Comparison of ENCODE assay signal across 21 mouse cellular contexts in the genomic region with DNA sequence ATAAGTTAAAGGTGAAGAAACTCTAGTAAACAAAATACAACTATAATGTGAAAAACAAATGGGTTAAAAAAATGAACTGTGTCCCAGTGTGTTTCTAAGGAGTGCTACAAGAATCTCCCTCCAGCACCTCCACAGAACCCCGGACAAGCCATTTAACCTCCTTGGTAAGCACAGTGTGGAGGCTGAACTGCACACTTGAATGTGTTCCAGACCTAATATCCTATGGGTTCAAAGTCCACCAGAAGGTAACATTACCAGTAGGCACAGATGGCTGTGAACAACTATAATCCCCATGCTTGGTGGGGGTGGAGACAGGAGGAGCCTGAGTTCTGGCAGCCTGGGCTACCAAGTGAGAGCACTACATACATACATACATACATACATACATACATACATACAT. TPM values are rescaled to one million over a fixed set of nuclear protein-coding genes. Genes with fewer than 3 reads are reported as not detected.
A peak's percentile ranks its signal among the peaks of the same experiment; 100 is the strongest.
DNase-seq lines count a peak whose midpoint lies in the region; ATAC-seq and TF ChIP-seq lines count a peak whose summit lies in the region.
"Had no signal": no experiment of that assay in that cellular context is flagged by ENCODE, and none has a peak within 500 bp of the region (broad histone marks: within the 10 kb centered on the region; RNA-seq: fewer than 3 reads in every experiment).

No protein-coding gene starts in this region.

- no peak for TF ChIP-seq CTCF in liver, postnatal 0 days (IDR thresholded peaks at IDR 0.05; ENCODE audit: low read depth)

- no peak overlapping the region for H3K4me2 ChIP-seq in hindbrain, embryonic 13.5 days
- H3K4me2 ChIP-seq in hindbrain, embryonic 11.5 days (replicated peaks; ENCODE audit: low read depth, low read length), result no peak overlapping the region
- H3K4me2 ChIP-seq in liver, embryonic 15.5 days, result no peak overlapping the region
- H3K4me2 ChIP-seq in intestine, embryonic 14.5 days (ENCODE audit: low read length), result no peak overlapping the region
- no peak overlapping the region for H3K4me2 ChIP-seq in liver, postnatal 0 days (ENCODE audit: low read depth, low read length)
- H3K4me2 ChIP-seq: embryonic facial prominence, embryonic 15.5 days had no signal

- no peak overlapping the region for H3K4me3 ChIP-seq in hindbrain, embryonic 13.5 days
- H3K4me3 ChIP-seq in hindbrain, embryonic 11.5 days (ENCODE audit: low read depth, low read length), result no peak overlapping the region
- H3K4me3 ChIP-seq in liver, embryonic 15.5 days (replicated peaks), result no peak overlapping the region
- H3K4me3 ChIP-seq in intestine, embryonic 14.5 days (ENCODE audit: low read depth, low read length), result no peak overlapping the region
- no peak overlapping the region for H3K4me3 ChIP-seq in liver, postnatal 0 days (ENCODE audit: low read depth, low read length)
- H3K4me3 ChIP-seq: embryonic facial prominence, embryonic 15.5 days; heart, embryonic 10.5 days; megakaryocyte, embryonic 14.5 days had no signal

- ATAC-seq in hindbrain, embryonic 13.5 days (ENCODE audit: low FRiP score), result no peak
- ATAC-seq in hindbrain, embryonic 11.5 days (ENCODE audit: low FRiP score), result no peak
- 0 out of 2 replicates have a peak, but pooled peaks have one; percentile 31 for ATAC-seq in liver, embryonic 15.5 days (ENCODE audit: insufficient read depth)
- ATAC-seq in intestine, embryonic 14.5 days (replicated peaks; ENCODE audit: low FRiP score, low TSS enrichment, low read depth), result peak; percentile 62
- ATAC-seq in liver, postnatal 0 days, result peak; percentile 70

- TF ChIP-seq EP300 in liver, postnatal 0 days (IDR thresholded peaks at IDR 0.05; ENCODE audit: low read depth), result no peak

- H3K9ac ChIP-seq in hindbrain, embryonic 13.5 days, result no peak overlapping the region
- H3K9ac ChIP-seq in hindbrain, embryonic 11.5 days (ENCODE audit: low read depth, low read length), result no peak overlapping the region
- H3K9ac ChIP-seq in liver, embryonic 15.5 days, result no peak overlapping the region
- no peak overlapping the region for H3K9ac ChIP-seq in intestine, embryonic 14.5 days (ENCODE audit: low read length)
- no peak overlapping the region; the same call in 1 of the 2 replicates for H3K9ac ChIP-seq in liver, postnatal 0 days (replicated peaks)
- H3K9ac ChIP-seq: embryonic facial prominence, embryonic 15.5 days had no signal

- 79% methylated on average over 1 of the region's 1 CpGs for WGBS in hindbrain, embryonic 13.5 days
- WGBS in hindbrain, embryonic 11.5 days, result 96% methylated on average over 1 of the region's 1 CpGs
- 67% methylated on average over 1 of the region's 1 CpGs for WGBS in liver, embryonic 15.5 days (ENCODE audit: insufficient replicate concordance)
- WGBS in intestine, embryonic 14.5 days, result 66% methylated on average over 1 of the region's 1 CpGs
- 56% methylated on average over 1 of the region's 1 CpGs for WGBS in liver, postnatal 0 days (ENCODE audit: insufficient replicate concordance)

- H3K27me3 ChIP-seq in hindbrain, embryonic 13.5 days, result no peaks in the 10 kb centered on the region
- no peaks in the 10 kb centered on the region for H3K27me3 ChIP-seq in hindbrain, embryonic 11.5 days (ENCODE audit: control insufficient read depth, insufficient read depth, low read length)
- H3K27me3 ChIP-seq in liver, embryonic 15.5 days, result no peaks in the 10 kb centered on the region
- H3K27me3 ChIP-seq in intestine, embryonic 14.5 days (replicated peaks; ENCODE audit: control insufficient read depth, insufficient read depth, low read length), result no peaks in the 10 kb centered on the region
- H3K27me3 ChIP-seq in liver, postnatal 0 days (ENCODE audit: insufficient read depth, low read length), result no peaks in the 10 kb centered on the region
- H3K27me3 ChIP-seq: embryonic facial prominence, embryonic 15.5 days; megakaryocyte, embryonic 14.5 days had no signal

- H3K36me3 ChIP-seq in hindbrain, embryonic 13.5 days, result peaks cover 2% of the 10 kb centered on the region; the same call in 1 of the 2 replicates
- no peaks in the 10 kb centered on the region for H3K36me3 ChIP-seq in hindbrain, embryonic 11.5 days (ENCODE audit: control insufficient read depth, insufficient read depth, low read length)
- 0 out of 2 replicates have a peak, but pooled peaks cover 6% of the 10 kb centered on the region for H3K36me3 ChIP-seq in liver, embryonic 15.5 days (replicated peaks)
- peaks cover 6% of the 10 kb centered on the region; the same call in 1 of the 2 replicates for H3K36me3 ChIP-seq in intestine, embryonic 14.5 days (ENCODE audit: control insufficient read depth, insufficient read depth, low read length)
- peaks cover 9% of the 10 kb centered on the region; the same call in 1 of the 2 replicates for H3K36me3 ChIP-seq in liver, postnatal 0 days (replicated peaks; ENCODE audit: insufficient read depth, low read length)
- H3K36me3 ChIP-seq: embryonic facial prominence, embryonic 15.5 days had no signal

- no peaks in the 10 kb centered on the region for H3K9me3 ChIP-seq in hindbrain, embryonic 13.5 days
- no peaks in the 10 kb centered on the region for H3K9me3 ChIP-seq in hindbrain, embryonic 11.5 days (ENCODE audit: control insufficient read depth, low read length)
- no peaks in the 10 kb centered on the region for H3K9me3 ChIP-seq in liver, embryonic 15.5 days (replicated peaks)
- H3K9me3 ChIP-seq in intestine, embryonic 14.5 days (ENCODE audit: control insufficient read depth, low read length), result no peaks in the 10 kb centered on the region
- H3K9me3 ChIP-seq in liver, postnatal 0 days (ENCODE audit: low read length), result no peaks in the 10 kb centered on the region
- H3K9me3 ChIP-seq: embryonic facial prominence, embryonic 15.5 days; heart, embryonic 10.5 days; megakaryocyte, embryonic 14.5 days had no signal

- peaks cover 36% of the 10 kb centered on the region for H3K4me1 ChIP-seq in hindbrain, embryonic 13.5 days (replicated peaks)
- no peaks in the 10 kb centered on the region; the same call in 1 of the 2 replicates for H3K4me1 ChIP-seq in hindbrain, embryonic 11.5 days (replicated peaks; ENCODE audit: control insufficient read depth, insufficient read depth, low read length)
- H3K4me1 ChIP-seq in liver, embryonic 15.5 days (replicated peaks), result peaks cover 57% of the 10 kb centered on the region
- H3K4me1 ChIP-seq in intestine, embryonic 14.5 days (replicated peaks; ENCODE audit: control insufficient read depth, insufficient read depth, low read length), result peaks cover 32% of the 10 kb centered on the region
- peaks cover 50% of the 10 kb centered on the region for H3K4me1 ChIP-seq in liver, postnatal 0 days (ENCODE audit: insufficient read depth)

- no peak for DNase-seq in hindbrain, embryonic 11.5 days (ENCODE audit: low spot score)
- no peak for DNase-seq in liver
- no peak for DNase-seq in intestine, embryonic 14.5 days (ENCODE audit: low spot score)
- DNase-seq in liver, postnatal 0 days, result no peak
- no peak for DNase-seq in testis, postnatal 10 days (ENCODE audit: low spot score)
- DNase-seq in yolk sac, embryonic 10.5 days (ENCODE audit: low spot score), result no peak
- DNase-seq: adrenal gland, postnatal 25 days; cerebellum, adult 2 months; gastrocnemius, postnatal 14 days; heart, postnatal 14 days; kidney, postnatal 10 days; layer of hippocampus, adult 9-11 months; lung, postnatal 14 days; right cerebral cortex, postnatal 4 days; thymus, adult 2 months had no signal

- peak overlapping the region; percentile 48; the same call in 1 of the 2 replicates for H3K27ac ChIP-seq in hindbrain, embryonic 13.5 days
- no peak overlapping the region for H3K27ac ChIP-seq in hindbrain, embryonic 11.5 days (ENCODE audit: low read depth, low read length)
- no peak overlapping the region for H3K27ac ChIP-seq in liver, embryonic 15.5 days (replicated peaks)
- 0 out of 2 replicates have a peak overlapping the region, but pooled peaks have one; percentile 5 for H3K27ac ChIP-seq in intestine, embryonic 14.5 days (ENCODE audit: low read depth)
- H3K27ac ChIP-seq in liver, postnatal 0 days (ENCODE audit: low read depth), result peak overlapping the region; percentile 55

RNA-seq across cellular contexts. Expression of gene Naif1, which starts 9.6 kb away (rescaled TPM):
- polyA plus RNA-seq in hindbrain, embryonic 13.5 days (2015; fragmentation: Nextera tagmentation; extraction: Ambion mirVana), result 5.1 and 5.9 TPM in 2 replicates
- polyA plus RNA-seq in hindbrain, embryonic 11.5 days (2014; fragmentation: Nextera tagmentation; extraction: Ambion mirVana), result 5.2 and 6.0 TPM in 2 replicates
- polyA plus RNA-seq in liver, embryonic 15.5 days (2015; fragmentation: Nextera tagmentation; extraction: Ambion mirVana), result 2.4 TPM in 2 replicates
- 5.8 and 6.0 TPM in 2 replicates for polyA plus RNA-seq in intestine, embryonic 14.5 days (2014; fragmentation: Nextera tagmentation; extraction: Ambion mirVana)
- 1.6 and 1.8 TPM in 2 replicates for polyA plus RNA-seq in liver, postnatal 0 days (2015; fragmentation: Nextera tagmentation; extraction: Ambion mirVana)

RNA-seq across cellular contexts. Expression of gene Slc25a25, which starts 10.6 kb away (rescaled TPM):
- 46.2 and 50.1 TPM in 2 replicates for polyA plus RNA-seq in hindbrain, embryonic 13.5 days (2015; fragmentation: Nextera tagmentation; extraction: Ambion mirVana)
- polyA plus RNA-seq in hindbrain, embryonic 11.5 days (2014; fragmentation: Nextera tagmentation; extraction: Ambion mirVana), result 19.5 and 28.4 TPM in 2 replicates
- polyA plus RNA-seq in liver, embryonic 15.5 days (2015; fragmentation: Nextera tagmentation; extraction: Ambion mirVana), result 9.6 and 10.4 TPM in 2 replicates
- polyA plus RNA-seq in intestine, embryonic 14.5 days (2014; fragmentation: Nextera tagmentation; extraction: Ambion mirVana), result 17.8 and 18.2 TPM in 2 replicates
- 32.4 and 36.9 TPM in 2 replicates for polyA plus RNA-seq in liver, postnatal 0 days (2015; fragmentation: Nextera tagmentation; extraction: Ambion mirVana)

RNA-seq across cellular contexts. Expression of gene Ptges2, which starts 44.9 kb away (rescaled TPM):
- 41.2 and 41.3 TPM in 2 replicates for polyA plus RNA-seq in hindbrain, embryonic 13.5 days (2015; fragmentation: Nextera tagmentation; extraction: Ambion mirVana)
- 30.2 and 30.8 TPM in 2 replicates for polyA plus RNA-seq in hindbrain, embryonic 11.5 days (2014; fragmentation: Nextera tagmentation; extraction: Ambion mirVana)
- polyA plus RNA-seq in liver, embryonic 15.5 days (2015; fragmentation: Nextera tagmentation; extraction: Ambion mirVana), result 12.0 and 12.2 TPM in 2 replicates
- polyA plus RNA-seq in intestine, embryonic 14.5 days (2014; fragmentation: Nextera tagmentation; extraction: Ambion mirVana), result 36.4 and 37.0 TPM in 2 replicates
- polyA plus RNA-seq in liver, postnatal 0 days (2015; fragmentation: Nextera tagmentation; extraction: Ambion mirVana), result 13.8 and 15.7 TPM in 2 replicates

RNA-seq across cellular contexts. Expression of gene Lcn2, which starts 52.6 kb away (rescaled TPM):
- polyA plus RNA-seq in hindbrain, embryonic 13.5 days (2015; fragmentation: Nextera tagmentation; extraction: Ambion mirVana), result 1.0 TPM in 1 of 2 replicates, not detected in the other
- polyA plus RNA-seq in hindbrain, embryonic 11.5 days (2014; fragmentation: Nextera tagmentation; extraction: Ambion mirVana), result 0.19 TPM in 1 of 2 replicates, not detected in the other
- 185 and 214 TPM in 2 replicates for polyA plus RNA-seq in liver, embryonic 15.5 days (2015; fragmentation: Nextera tagmentation; extraction: Ambion mirVana)
- 0.93 TPM in 1 of 2 replicates, not detected in the other for polyA plus RNA-seq in intestine, embryonic 14.5 days (2014; fragmentation: Nextera tagmentation; extraction: Ambion mirVana)
- polyA plus RNA-seq in liver, postnatal 0 days (2015; fragmentation: Nextera tagmentation; extraction: Ambion mirVana), result 411 and 419 TPM in 2 replicates
- polyA plus RNA-seq: C2C12; heart, embryonic 10.5 days had no signal

RNA-seq across cellular contexts. Expression of gene 1110008P14Rik, which starts 58.9 kb away (rescaled TPM):
- polyA plus RNA-seq in hindbrain, embryonic 13.5 days (2015; fragmentation: Nextera tagmentation; extraction: Ambion mirVana), result 103 and 108 TPM in 2 replicates
- polyA plus RNA-seq in hindbrain, embryonic 11.5 days (2014; fragmentation: Nextera tagmentation; extraction: Ambion mirVana), result 62.1 and 62.7 TPM in 2 replicates
- polyA plus RNA-seq in liver, embryonic 15.5 days (2015; fragmentation: Nextera tagmentation; extraction: Ambion mirVana), result 25.0 and 29.0 TPM in 2 replicates
- polyA plus RNA-seq in intestine, embryonic 14.5 days (2014; fragmentation: Nextera tagmentation; extraction: Ambion mirVana), result 35.7 and 36.8 TPM in 2 replicates
- polyA plus RNA-seq in liver, postnatal 0 days (2015; fragmentation: Nextera tagmentation; extraction: Ambion mirVana), result 30.1 and 32.2 TPM in 2 replicates

Comparison
In these comparisons a context has a peak if more than half of its experiments do, and no peak if none do; other contexts are left out.
1. H3K27ac ChIP-seq: peak in hindbrain, embryonic 13.5 days (single experiment), intestine, embryonic 14.5 days (single experiment) and liver, postnatal 0 days (single experiment); none in hindbrain, embryonic 11.5 days (single experiment) and liver, embryonic 15.5 days (single experiment).
2. ATAC-seq: peak in liver, embryonic 15.5 days (single experiment), intestine, embryonic 14.5 days (single experiment) and liver, postnatal 0 days (single experiment); none in hindbrain, embryonic 13.5 days (single experiment) and hindbrain, embryonic 11.5 days (single experiment).